Mouse (Mus musculus): Measurements from ENCODE around the gene Snx22.

Gene Snx22

DNA sequence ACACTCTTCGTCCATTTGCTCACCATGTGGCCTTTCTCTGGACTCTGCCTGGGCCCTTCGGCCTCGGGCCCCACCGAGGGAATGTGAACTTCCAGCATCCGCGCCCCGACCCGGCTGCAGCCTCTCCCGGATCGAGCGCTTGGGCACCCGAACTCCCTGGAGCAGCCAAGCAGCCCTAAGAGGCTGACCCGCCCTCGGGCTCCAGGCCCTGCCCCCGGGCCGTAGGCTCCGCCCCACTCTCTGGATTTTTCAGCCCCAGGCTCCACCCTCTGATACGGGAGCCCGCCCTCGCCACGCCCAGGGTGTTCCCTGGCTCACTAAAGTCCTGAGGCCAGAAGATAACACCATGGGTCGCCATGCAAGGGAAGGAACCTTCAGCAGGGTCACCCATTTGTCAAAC is at the start of gene Snx22:
Gene Snx22, minus strand, starts transcription at position 137 of the 400 bp plus-strand sequence.
- peak; percentile 98 for DNase-seq

DNA sequence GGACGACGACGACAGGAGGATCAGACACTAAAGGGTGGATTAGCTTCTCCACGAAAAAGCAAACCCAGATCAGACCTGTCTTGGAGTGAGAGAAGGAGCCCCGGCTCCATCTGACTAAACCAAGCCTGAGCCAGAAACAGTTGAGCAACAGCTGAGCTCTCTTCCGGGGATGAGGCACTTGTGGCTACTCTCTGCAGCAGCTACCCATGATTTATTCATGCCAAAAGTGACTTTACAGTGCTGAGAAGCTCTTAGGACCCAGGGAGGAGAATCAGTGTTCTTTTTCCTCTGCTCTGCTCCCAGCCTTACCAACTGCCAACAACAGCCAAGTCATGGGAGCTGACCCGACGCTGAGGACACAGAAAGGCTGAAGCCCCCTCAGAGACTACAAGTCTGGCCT is 47.4 kb upstream of the Snx22 start:
- peak; percentile 96 for DNase-seq

DNA sequence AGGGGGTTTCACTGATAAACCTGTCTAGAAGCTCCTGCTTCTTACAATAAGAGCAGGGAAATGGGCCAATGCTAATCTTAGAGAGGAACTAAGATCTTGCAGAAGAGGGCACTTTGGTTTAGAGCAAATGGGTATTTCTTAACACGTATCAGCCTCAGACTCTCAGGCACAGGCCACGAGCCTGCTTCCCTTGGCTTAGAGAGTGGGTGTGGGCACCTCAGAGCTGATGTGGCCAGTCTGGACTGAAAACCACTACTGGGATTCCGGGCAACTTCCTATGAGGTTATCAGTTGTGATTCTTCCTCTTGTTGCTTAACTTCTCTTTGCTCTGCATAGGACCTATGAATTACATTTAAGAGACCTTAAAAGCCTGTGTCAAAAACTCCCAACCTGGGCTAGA is 44.8 kb upstream of the Snx22 start:
- DNase-seq: peak; percentile 92

DNA sequence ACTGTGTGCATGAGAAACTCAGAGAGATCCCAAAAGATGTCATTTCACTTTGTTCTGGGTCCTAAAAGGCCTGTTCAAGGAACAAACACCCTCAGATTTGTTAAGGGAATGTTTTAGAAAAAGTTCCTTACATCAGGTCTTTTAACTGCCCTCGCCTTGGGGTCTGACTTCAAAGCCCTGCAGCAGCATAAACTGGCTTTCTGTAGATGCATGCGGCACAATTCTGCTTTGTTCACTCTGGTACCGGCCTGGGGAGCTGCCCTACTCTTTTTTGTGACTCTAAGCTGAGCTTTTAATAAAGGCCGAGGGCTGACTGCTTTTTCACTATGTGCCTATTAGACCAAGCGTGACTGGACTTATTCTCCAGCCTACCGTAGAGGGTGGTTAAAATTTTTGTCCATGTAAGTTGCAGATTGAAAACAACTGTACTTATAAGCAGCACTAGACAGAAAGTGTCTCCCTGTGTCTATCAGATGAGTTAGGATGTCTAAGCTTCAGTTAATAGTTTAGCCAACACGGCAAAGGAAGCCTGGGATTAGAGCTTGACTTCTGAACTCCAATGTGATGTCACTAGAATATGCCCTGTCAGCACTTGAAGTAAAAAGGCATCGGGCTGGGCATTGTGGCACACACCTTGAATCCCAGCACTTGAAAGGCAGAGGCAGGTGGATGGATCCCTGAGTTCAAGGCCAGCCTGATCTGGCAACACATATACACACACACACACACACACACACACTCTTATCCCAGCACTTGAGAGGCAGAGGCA is 41.3 kb upstream of the Snx22 start:
- DNase-seq: peak; percentile 64

DNA sequence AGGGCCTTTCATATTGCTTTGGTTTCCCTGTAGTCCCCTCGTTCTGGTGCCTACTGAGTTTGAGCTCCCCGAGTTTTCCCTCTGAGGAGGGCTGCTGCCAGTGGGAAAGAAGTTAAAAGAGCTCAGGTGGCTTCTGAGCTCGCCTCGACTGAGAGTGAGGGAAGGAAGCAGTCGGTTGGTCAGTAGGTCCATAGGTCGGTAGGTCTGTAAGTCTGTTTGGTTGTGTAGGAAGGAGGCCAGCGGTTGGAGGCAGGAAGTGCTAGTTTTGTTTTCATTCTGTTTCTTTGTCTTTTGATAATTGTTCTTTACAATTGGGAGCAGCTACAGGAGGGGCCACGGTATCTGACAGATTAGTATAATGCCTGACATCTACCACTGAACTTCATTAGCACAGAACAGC is 40.6 kb upstream of the Snx22 start:
- DNase-seq: peak; percentile 25

DNA sequence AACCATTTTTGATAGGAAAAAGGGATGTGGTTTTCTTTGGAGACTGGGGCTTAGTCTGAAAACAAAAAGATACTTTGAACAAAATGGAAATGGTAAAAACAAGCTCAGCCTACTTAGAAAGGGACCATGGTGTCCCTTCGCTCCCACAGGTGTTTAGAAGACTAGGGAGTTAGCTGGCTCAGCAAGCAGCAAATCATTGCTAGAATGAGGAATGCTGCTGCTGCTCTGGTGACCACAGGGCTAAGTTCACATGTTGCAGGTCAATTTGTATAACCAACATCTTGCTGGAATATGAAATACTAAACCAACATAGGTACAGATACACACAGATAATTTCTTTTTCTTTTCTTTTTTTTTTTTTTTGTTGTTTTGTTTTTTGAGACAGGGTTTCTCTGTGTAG is 40.1 kb upstream of the Snx22 start:
- peak; percentile 23 for DNase-seq

DNA sequence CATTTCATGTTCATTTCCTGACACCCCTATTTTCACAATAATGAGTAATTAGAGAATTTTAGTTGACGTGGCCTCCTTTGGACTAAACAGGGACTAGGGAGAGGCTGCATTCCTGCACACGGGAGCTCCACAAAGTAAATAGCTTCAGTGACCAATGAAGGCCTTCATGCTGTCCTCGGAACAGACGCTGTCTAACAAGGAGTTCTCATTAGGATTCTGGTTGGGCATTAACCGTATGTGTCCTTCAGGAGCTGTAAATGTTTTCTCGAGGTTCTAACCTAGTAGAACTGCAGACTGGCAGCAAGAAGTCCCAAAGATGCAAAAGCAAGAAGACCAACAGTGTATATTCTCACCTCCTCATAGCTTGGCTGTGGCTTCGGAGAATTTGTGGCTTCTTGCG is 35.6 kb upstream of the Snx22 start:
- peak; percentile 35 for DNase-seq

DNA sequence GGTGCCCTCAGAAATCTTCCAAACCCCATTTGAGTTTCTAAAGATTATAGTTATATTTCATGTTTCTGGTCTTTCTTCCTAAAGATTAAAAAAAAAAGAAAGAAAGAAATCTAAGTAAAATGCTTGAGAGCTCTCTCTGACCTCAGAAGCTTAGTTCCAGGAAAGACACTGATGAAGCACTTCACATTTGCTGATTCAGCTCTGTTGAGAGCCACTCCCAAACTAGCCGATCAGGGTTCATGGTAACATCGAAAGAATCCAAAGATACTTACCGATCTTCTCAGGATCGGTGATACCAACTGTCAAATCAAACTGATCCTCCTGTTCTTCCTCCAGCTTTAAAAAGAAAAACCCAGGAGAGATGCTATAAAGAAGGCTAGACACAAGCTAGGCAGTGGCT is 35.1 kb upstream of the Snx22 start:
- DNase-seq: no peak

DNA sequence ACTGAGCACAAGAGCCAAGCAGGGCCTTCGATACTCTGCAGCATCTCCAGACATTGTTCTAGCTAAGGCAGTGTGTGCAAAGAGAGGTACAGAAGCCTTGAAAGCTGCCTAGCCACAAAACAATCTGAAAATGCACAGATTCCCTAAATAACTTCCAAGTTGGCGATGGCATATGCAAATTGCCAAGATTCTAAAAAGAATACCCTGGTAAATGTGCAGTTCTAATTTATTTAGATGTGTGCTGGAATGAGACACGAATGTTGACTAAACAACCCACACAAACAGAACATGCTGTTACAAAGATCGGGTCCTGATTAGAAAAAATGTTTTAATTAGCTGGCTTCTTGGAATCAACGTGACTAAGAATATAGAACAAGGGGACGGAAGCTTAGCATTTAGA is 33.1 kb upstream of the Snx22 start:
- DNase-seq: peak; percentile 21

DNA sequence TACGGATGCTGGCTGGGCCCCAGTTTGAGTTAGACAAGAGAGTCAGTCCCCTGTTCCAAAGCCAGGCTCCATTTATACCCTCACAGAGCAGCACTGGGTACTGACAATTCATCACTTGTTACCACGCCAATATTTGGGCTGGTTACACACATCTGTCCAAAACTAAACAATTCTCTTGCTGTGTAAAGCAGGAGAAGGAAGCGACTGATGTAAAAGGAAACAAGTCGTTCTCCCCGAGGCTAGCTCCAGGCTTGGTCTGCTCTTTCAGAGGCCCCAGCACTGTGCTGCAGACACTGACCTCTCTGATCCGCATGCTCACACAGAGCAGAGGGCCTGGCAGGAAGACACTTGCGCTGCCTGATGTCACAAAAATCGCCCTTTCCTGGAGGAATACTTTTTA is 32.1 kb upstream of the Snx22 start:
- DNase-seq: peak; percentile 68

DNA sequence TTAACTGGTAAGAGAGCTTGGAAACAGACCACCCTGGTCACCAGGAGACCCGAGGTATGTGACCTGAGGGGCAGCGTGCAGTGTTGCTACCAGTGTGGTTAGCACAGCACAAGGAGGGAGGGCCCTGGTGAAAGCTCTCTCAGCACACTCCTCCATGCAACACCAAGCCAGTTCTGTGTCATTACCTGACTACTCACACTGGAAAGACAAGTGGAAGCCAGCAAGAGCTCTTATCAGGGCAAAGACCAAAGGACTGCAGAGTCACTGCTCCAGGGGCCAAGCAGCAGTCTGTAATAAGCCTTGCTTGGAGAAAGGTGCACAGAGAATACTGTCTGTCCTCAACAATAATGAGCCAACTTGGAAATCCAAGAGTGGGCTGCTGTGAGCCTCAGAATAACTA is 23.1 kb upstream of the Snx22 start:
- DNase-seq: no peak

DNA sequence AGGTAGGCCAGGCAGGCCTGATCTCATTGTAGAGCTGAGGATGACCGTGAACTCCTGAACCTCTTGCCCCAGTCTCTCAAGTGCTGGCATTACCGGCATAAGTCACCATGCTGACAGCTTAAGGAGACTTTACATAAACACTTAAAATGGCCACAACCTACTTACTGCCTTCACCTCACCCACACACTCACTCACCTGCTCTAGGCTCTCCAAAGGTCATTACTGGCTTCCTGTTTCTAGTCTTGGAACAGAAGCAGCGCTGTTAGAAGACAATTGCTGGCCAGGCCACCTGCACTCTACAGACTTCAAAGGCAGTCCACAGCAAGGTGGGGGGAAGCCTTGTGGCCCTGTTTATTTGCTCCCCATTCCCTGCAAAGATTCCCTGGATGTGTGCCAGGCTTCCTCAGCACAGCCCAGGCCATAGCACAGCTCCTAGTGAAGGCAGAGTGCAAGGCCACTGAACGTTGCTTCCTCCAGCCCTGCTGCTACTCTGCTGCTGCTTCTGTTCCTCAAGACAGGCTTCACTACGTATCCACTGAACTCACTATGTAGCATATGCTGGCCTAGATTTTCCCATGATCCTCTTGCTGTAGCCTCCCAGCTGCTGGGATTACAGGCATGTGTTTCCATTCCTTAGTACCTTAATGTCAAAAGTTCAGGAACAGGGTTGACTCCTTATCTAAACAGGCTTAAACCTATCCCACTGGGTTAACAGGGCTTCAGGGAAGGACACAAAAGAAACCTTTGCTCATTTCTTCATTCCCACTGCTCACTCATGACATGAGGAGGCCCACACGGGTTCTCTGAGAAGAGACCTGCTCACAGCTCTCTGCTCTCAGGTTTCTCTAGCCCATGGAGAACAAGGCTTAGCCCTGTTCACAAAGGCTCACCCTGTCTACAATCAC is 22.1 kb upstream of the Snx22 start:
- DNase-seq: no peak

DNA sequence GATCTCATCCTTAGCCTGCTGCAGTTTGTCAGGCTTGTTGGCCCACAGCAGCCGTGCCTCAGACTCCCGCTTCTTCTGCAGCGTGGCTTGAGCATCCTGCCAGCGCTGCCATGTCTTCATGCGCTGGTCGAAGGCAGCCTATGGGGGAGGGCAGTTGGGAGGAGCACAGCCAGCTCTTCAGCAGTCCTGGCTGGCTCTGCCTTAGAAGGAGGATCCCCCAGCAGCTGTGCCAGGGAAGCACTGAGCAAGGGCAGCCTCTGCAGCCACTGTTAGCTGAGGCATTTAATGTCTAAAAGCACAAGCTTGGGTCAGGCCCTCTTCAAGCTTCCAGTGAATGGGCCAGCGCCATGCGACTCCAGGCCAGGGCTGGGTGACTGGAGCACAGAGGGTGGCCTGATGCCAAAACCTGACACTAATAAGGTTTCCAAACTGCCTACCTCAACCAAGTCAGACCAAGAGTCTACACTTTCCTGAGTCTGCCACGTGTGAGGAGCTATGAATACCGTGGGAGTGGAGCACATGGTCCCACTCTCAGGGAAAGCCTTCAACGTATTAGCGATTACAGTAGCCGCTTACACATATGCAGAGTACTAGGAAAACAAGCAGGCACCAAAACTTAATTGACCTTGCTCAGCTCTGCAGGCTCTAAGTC is 21.2 kb upstream of the Snx22 start:
- no peak for DNase-seq

DNA sequence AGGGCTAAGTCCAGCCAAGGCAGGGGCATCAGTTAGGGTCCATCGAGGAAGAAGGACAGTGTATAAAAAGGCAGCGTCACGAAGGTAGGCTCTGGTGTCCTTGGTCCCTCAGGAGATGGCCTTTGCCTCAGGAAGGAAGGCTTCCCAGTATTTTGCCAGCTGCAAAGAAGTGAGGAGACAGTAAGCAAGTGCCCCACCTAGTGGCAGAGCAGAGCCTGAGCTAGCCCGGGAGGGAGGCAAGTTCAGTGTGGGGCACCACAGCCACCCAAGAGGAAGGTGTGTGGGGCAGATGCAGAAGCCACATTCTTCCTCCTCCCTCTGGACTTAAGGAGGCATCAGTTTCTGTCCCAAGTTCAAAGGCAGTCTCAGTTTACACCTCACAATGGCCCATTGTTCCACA is 18.9 kb upstream of the Snx22 start:
- peak; percentile 94 for DNase-seq

DNA sequence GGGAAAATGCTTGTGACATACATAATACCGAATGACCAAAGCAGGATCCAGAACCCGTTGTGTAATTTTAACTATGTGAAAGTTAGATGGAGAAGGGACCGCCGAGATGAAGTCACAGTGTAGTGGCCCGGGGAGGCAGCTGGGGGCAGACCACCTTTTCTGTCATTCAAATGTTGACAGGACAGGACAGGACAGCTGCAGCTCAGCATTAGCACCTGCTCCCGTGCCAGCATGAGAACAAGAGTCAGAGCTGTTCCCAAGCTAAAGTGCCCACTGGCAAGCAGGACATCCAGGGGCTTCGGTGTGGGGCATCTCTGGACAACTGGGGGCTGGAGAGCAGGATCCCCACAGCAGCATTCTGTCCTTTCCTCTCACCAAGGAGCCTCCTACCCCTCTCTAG is 17.5 kb upstream of the Snx22 start:
- DNase-seq: no peak

DNA sequence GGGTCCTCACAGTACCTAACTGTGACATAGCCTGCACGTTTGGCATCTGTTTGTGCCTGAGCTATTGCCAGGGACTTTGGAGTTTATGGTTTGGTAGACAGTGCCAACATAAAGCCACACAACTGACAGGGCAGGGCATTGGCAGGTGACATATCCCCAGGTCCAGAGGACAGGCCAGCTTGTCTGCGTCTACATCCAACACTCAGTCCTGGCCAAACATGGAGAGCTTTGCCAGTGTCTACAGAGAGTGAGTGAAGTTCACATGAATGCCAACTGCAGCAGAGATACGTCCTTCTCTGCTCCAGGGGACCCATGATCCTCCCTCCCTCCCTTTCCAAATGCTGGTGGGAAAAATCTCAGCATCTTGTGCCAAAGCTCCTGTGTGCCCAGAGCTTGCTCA is 14.7 kb upstream of the Snx22 start:
- DNase-seq: no peak

DNA sequence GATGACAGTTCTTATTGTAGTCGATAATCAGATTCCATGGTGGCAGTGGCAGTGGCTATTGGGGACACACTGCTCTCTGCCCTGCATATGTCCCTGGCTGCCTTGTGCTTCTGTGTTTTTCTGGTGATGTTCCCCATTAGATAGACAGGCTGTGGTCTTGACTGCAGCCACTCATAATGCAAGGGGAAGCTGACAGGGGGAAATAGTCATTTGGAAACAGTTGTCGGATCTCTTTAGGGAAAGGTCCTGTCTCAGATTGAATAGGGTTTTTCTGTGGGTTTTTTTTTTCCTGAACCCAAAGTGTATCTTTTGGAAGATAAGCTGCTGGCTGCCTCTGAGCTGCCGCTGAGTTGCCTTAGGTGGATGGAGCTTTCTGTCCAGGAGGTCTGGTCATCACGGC is 12.5 kb upstream of the Snx22 start:
- no peak for DNase-seq

DNA sequence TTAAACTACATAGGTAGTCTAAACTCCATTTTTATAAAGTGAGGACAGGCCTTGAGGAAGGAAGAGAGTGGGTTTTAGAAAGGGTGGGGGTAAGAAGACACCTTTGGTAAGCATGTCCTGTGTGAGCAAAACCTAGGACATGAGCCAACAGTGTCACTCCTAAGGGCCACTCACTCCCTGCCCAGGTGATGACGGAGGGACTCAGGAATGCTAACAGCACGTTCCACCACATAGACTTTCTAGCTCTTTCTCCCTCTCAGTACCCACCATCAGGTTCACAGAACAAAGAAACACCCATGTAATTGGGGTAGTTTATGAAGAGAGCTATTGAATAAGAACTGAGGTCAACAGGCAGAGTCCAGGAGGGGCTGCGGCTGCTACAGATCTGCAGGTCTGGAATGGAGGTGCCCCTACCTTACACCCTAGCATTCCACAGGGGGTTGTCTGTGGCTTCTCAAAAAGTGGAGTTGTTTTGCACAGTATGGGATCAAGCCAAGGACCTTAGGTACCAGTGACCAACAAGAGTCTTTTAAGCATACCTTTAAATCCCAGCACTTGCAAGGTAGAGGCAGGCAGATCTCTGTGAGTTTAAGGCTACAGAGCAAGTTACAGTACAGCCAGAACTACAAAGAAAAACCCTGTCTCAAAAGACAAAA is 11.4 kb upstream of the Snx22 start:
- no peak for DNase-seq

DNA sequence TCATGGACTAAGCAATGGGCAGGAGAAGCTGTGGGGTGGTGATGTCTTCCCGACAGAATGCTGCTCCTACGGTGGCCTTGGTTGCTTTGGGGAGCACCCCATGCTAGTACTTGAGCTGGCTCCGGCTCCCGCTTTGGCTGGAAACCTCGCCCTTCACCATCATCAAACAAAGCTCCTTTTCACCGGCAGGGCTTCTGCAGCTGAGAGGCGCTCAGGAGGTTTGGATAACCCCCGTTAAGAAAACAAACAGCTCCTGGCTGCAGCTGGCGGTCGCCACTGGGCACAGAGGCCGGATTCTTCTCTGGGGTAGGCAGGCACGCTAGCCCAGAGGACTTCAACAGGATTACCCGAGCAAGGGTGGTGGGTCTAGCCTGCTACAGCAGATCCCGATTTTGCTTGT is 9.0 kb upstream of the Snx22 start:
- DNase-seq: no peak

DNA sequence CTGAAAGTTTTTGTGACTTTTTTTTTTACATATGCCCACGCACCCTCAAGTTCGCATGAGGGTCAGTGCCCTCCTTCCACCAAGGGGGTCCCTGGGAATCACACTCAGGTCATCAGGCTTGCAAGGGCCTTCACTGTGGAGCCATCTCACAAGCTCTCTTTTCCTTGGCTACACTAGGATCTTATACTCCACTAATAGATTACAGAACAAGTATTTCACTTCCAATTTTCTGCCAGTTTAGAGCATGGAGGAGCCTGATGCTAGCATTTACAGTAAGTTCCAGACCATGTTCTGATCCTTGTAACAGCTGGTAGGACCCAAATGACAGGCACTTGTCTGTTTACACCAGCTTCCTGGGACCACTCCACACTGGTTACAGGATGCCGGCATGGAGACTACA is 8.6 kb upstream of the Snx22 start:
- no peak for DNase-seq

DNA sequence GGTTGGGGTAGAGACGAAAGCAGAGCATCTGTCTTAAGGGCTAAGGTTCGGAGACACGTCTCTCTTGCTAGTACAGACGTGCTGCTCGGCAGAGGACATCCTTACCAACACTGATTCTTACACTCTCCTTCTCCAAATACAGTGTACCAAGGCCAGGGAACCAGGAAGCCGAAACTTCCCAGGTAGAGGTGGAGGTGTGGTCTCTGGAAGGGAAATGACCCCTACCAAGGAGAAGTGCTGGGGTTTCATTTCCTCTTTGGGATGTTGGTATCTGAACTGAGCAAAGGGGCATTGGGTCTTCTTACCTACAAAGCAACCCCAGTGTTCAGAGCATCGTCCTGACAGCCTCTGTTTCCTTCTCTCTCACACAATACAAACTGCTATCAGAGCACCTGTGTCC is 3.2 kb upstream of the Snx22 start:
- peak; percentile 61 for DNase-seq

DNA sequence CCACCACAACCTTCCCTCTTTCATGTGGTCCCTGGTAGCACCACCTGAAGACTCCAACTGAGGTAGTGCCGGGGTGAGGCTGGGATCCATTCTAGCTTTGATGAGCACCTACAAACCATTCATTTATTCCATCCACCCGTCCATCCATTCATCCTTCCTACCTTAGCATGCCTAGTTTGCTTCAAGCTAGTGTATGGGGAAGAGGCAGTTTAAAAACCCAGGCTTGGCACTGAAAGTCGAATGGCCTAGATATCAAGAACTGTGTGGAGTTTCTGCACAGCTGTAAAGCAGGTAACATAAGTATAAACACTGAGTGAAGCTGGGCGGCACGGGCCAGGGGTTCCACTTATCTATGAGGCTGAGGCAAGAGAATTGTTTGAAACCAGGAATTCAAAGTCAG is 632 bp upstream of the Snx22 start:
- DNase-seq: peak; percentile 75

DNA sequence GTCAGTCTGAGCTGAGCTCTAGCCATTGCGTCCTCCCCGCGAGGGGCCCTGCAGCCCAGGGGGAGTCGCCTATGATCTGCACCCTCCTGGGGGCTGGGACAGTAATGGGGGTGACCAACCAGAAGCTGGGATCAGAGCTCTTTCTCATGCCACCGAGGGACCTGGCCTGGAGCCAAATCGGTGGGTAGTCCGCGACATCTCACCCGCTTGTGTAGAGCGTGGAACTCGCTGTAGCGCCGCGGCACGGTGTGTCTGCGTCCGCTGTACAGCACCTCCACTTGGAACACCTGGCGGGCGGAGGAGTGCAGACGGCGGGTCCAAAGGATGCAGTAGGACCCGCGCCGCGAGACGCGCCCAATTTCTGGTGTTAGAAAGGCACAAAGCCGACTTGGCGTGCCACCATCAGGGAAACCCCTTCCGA is 538 bp downstream of the Snx22 start:
- peak; percentile 91 for DNase-seq

Measured in heart, adult 11 months (tissue).